Mouse (Mus musculus) heart, postnatal 0 days (tissue): ENCODE data around the gene Htr3b.
"Not testable (repeated sequence)": the region's sequence is repeated elsewhere in the genome, so short reads cannot be mapped to it uniquely, and the experiment has no call there.

Experiments
- CTCF ChIP-seq: IDR thresholded peaks from 2 replicates; pipeline ENCODE4 v1.5.1; 2016; ENCODE audit warnings: antibody characterized with exemption, control low read depth, low read depth
- EP300 ChIP-seq: IDR thresholded peaks from 2 replicates; pipeline ENCODE4 v1.6.1; 2016; ENCODE audit warnings: antibody characterized with exemption, low read depth

DNA sequence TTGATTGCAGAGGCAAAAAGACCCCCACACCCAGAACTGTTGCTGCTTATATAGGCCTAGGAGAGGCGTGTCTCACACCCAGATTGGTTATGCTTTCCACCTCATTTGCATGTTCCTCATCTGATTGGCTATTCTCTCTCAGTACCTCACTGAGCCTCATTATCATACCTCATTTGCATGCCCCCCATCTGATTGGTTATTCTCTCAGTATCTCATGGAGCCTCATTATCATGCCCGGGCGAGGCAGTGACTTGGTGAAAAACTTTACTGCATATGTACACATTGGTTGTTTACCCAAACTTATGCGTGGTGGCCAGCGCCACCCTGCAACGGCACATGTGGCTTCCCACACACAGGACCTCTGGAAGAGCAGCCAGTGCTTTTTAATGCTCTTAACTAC lies 19.0 kb upstream of the Htr3b start:
- TF ChIP-seq CTCF, EP300: not testable (repeated sequence)
